Mouse (Mus musculus) heart, postnatal 10 days (tissue): ENCODE data around the gene Fat1. TPM values are rescaled to one million over a fixed set of nuclear protein-coding genes. Genes with fewer than 3 reads are reported as not detected.

Experiments used
- DNase-seq, 2 experiments: peaks; one replicate each; pipeline ENCODE4 v3.0.0; 2021
- intact Hi-C: fragments of 180-260 bp; cut with DNase I; formaldehyde crosslinking; loops from one replicate; pipeline ENCODE4 v1.15.1; 2025
- total RNA-seq, 2 experiments: library from RNA; stranded (reverse); gene quantifications; 2 replicates each; pipeline ENCODE4 v1.2.3; 2021

Gene Fat1
- 10 to 100 TPM; 35.8 to 44.0 TPM for total RNA-seq

GRCm38 (mm10) chr8:44934850-44935497, at the start of gene Fat1:
TSS of gene Fat1 (plus strand) at chr8:44935447.
- intact Hi-C loops, result loop anchor here (2.0 to 10.0 kb wide), 3 partner anchors 240 to 840 kb away; no protein-coding TSS in a partner anchor
- DNase-seq, result peak; percentile 91 to 93

DNA sequence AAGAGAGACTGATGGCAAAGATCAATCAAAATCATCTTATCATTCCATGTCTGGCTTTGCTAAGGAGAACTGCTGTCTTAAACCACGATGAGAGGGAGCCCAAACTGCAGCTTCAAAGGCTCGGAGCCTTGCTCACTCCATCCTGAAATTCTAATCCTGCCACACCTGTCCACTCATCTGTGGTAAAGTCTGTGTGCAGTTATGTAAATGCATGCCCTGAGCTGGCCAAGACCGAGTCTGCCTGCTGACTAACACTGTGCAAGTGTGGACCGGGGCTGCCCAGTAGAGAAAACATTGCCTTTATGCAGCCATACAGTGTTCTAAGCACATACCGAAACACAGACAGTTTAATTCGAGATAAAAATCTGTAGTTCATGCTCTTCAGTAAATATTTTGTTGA, 40.6 kb upstream of the Fat1 start:
- intact Hi-C loops, result no loop called here
- DNase-seq, result no peak

DNA sequence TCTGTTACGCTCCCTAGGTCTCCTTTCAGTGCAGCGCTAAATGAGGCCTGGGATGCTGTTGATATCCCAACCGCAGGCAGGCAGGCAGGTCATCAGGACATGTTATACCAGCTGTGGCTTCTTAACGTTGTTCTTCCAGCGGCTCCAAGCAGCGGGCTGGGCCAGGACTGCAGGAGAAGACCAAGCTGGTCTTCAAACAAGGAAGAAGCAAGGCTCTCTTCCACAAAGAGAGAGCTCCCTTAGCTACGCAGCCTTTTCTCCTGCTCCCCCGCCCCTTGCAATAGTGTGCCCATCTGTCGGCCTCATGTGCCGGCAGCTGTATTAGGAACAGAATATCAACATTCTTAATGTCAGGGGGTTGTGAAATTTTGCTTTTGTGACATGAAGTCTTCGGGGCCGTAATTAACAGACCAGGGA, 35.7 kb upstream of the Fat1 start:
- no peak for DNase-seq
- intact Hi-C loops, result no loop called here

GRCm38 (mm10) chr8:44911126-44911903, 23.9 kb upstream of the Fat1 start:
- intact Hi-C loops, result no loop called here
- no peak for DNase-seq

- intact Hi-C loops, result no loop called here
- no peak for DNase-seq
Observed at GRCm38 (mm10) chr8:44919487-44920082, 15.7 kb upstream of the Fat1 start.

DNA sequence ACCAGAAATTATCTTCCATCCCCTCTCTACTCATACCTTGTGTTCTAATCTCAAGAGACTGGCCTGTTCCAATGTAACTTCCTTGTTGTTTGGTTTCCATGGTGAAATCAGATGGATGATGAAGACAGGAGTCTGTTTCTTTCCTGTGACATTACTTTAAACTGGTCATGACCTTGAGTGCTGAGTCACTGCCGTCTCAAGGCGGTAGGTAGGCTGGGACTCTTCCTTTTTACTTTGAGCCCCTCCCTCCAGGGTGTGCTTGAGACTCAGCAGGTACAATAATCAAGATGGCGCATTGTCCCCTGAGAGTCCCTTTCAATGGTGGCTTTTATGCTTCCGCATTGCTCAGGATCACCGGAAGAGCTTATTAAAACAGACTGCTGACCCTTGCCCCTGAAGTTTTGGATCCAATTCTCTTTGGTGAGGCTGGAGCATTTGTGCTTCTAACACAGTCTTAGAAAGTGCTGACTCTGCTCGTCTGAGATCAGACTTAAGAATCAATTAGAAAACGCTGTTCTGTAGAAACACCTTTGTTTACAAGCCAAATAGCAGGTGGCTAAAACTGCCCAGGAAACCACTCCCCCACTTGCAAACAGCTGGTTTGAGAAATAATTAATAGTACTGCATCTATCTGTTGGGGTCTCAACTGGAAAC, 14.7 kb upstream of the Fat1 start:
- intact Hi-C loops, result no loop called here
- DNase-seq, result no peak

DNA sequence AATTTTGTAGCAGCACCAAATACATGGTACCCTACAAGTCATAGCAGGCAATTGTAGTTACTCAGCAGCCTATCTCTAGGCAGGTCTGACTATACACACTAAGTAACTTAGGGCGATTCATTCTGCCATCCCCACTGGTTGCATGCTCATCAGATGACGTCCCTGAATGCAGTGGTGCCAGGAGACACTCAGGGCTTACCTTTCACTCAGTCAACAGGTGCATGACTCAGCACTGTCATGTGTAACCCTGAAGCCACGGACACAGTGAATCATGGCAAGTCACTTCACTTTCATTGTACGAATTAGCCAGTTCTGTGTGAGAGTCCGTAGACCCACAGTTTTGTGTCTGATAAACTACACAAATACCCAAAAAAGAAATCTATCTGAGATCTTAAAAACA, 10.3 kb upstream of the Fat1 start:
- intact Hi-C loops, result no loop called here
- no peak for DNase-seq

GRCm38 (mm10) chr8:44930058-44930457, 5.2 kb upstream of the Fat1 start:
- no peak for DNase-seq
- intact Hi-C loops, result loop anchor here (10.0 kb wide), 2 partner anchors 765 to 835 kb away; no protein-coding TSS in a partner anchor

- DNase-seq, result no peak
- intact Hi-C loops, result loop anchor here (10.0 kb wide), 2 partner anchors 768 to 838 kb away; no protein-coding TSS in a partner anchor
Observed at GRCm38 (mm10) chr8:44932546-44933342, 2.5 kb upstream of the Fat1 start.

- intact Hi-C loops, result loop anchor here (10.0 kb wide), 2 partner anchors 769 to 839 kb away; no protein-coding TSS in a partner anchor
- DNase-seq, result no peak
Observed at GRCm38 (mm10) chr8:44933478-44933877, 1.8 kb upstream of the Fat1 start.

- DNase-seq, result peak in 1 of 2 experiments; percentile 17
Observed at GRCm38 (mm10) chr8:44934416-44934815, 831 bp upstream of the Fat1 start.

DNA sequence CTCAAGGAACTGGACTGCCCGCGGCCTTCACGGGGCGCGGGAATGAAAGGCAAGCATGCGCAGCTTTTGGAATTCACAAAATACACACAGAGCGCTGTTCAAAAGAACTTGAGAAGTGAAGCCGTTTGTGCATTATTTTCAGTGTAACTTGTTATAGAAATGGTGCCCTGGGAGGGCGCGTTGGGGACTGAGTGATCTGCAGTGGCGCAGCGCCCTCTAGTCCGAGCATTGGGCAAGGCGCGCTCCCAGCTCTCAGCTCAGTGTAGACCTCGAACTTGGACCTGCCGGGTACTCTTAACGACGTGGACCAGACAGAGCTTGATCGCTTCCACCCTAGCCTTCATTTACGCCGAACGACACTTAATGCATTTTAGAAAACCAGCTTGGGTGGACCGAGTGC, 494 bp downstream of the Fat1 start:
- peak; percentile 89 to 90 for DNase-seq
- intact Hi-C loops, result loop anchor here (2.0 to 10.0 kb wide), 3 partner anchors 241 to 841 kb away; no protein-coding TSS in a partner anchor

More at GRCm38 (mm10) chr8:44934416-44934815, 831 bp upstream of the Fat1 start:
- intact Hi-C loops, result loop anchor here (2.0 to 10.0 kb wide), 3 partner anchors 240 to 840 kb away; no protein-coding TSS in a partner anchor

- intact Hi-C loops, result loop anchor here (10.0 kb wide), 2 partner anchors 772 to 842 kb away; no protein-coding TSS in a partner anchor
- peak in 1 of 2 experiments; percentile 23 for DNase-seq
Observed at GRCm38 (mm10) chr8:44936481-44936961, 1.3 kb downstream of the Fat1 start.

DNA sequence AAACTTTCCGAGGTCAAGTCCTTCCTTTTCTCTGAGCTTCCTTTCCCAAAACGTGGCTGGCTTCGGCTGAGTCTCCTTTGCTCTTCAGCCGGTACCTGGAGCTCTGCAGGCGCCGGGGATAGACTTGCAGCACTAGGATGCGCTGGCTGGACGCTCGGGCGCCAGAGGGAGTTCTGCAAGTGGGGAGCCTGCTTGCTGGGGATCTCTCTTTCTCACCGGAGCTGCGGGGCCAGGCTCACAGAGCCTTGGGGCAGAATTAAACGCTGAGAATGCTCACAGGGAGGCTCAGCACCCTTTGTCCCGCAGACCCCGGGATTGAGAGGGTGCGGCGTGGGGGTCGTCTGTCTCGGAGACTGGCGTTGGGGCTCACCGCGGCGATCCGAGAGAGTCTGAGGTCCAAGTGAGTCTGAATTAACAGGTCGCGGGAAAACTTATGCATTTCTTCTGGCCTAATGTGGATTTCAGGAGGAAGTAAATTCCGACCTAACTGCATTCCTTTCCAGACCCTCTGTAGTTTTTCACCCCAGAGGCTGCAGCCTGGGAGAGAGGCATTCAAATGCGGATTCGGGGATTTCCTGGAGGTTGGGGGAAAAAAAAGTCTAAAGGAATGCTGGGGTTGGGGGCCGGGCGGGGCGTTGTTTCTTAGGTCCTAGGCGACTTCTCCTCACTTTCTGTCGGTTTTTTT, 2.0 kb downstream of the Fat1 start:
- intact Hi-C loops, result loop anchor here (10.0 kb wide), 2 partner anchors 772 to 842 kb away; no protein-coding TSS in a partner anchor
- DNase-seq, result peak; percentile 75

DNA sequence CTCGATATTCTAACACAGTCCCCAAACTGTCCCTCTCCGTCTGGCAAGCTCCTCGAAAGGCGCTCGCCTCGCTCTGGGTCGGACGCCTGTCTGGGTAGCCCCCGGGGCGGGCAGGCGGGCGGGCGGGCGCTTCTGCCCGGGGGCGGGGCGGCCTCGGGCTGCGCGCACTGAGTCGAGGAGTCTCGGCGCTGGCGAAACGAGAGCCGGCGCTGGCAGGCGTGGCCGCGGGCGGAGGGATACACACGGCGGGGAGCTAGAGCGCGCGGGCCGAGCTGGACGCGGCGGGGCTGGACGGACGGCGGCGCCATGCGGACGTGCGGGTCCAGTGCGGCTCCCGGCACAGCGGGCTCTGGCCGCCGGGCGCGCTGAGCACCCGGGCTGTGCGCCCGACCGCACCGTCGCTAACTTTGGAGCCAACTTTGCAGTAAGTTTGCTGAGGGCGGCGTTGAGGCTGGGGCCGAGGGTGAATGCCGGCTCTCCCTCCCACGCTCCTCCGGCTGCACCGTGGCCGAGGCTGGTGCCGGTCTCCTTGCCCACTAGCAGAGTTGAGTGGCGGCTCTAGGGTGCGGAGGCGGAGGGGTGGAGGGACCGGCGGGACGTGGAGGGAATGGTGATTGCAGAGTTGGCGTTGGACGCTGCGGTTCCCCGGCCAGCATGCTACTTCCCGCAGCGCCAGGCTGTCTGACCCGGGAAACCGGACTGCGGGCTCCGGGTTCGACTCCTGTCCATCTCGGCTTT, 2.8 kb downstream of the Fat1 start:
- DNase-seq, result peak; percentile 95 to 96
- intact Hi-C loops, result loop anchor here (1.0 to 10.0 kb wide), 3 partner anchors 48 to 843 kb away; no protein-coding TSS in a partner anchor

GRCm38 (mm10) chr8:44938643-44938979, 3.4 kb downstream of the Fat1 start:
- no peak for DNase-seq

GRCm38 (mm10) chr8:44945577-44945976, 10.3 kb downstream of the Fat1 start:
- intact Hi-C loops, result no loop called here
- DNase-seq, result no peak

More at GRCm38 (mm10) chr8:44938643-44938979, 3.4 kb downstream of the Fat1 start:
- intact Hi-C loops, result loop anchor here (1.0 to 10.0 kb wide), 3 partner anchors 48 to 844 kb away; no protein-coding TSS in a partner anchor

DNA sequence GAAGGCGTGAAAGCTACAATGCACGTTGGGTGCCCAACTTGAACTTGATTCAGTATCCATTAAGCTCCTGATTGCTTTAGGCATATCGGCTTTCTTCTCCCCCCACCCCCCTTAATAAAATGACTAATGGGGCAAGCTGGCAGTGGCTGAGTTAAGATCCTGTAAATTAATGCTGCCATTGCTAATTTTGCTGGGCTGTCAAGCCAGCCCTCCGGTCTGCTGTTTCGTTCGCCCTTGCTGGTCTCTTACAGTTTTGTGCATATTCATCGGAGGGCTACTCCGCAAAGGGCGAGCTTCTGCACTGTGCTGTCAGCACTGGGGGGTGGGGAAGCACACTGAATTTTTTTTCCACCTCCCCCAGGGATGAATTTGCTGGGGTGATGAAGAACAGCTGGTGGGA, 13.3 kb downstream of the Fat1 start:
- DNase-seq, result no peak
- intact Hi-C loops, result no loop called here
